Mouse (Mus musculus): ENCODE data around the gene Acot5. TPM values are rescaled to one million over a fixed set of nuclear protein-coding genes. Genes with fewer than 3 reads are reported as not detected.
"Not testable (repeated sequence)": the region's sequence is repeated elsewhere in the genome, so short reads cannot be mapped to it uniquely, and the experiment has no call there.

Acot5 gene
- total RNA-seq, 2 experiments from 2014 or later: 5.1 to 7.0 TPM

DNA sequence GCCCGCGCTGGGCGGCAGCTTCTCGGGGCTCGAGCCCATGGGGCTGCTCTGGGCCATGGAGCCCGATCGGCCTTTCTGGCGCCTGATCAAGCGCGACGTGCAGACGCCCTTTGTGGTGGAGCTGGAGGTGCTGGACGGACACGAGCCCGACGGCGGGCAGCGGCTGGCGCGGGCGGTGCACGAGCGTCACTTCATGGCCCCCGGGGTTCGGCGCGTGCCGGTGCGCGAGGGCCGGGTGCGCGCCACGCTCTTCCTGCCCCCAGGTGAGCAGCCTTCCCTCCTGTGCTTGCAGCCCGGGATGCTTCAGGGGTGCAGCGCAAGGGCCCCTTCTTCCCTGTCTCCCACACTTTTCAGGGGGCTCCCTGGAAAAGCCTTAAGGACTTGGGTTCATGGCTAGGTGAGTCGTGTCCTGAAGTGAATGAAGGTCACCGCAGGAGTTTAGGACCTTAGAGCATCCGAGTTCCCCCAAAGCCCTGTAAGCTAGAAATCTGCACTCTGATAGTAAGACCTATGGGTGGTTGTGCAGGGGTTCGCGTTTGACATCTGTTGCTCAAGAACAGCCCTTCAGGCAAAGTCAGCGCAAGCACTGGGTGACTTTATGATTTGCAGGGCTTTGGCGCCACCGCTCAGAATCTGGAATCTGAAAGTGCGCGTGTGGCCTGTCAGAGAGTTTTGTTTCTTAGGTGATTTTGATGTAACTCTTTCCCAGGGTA, 15.3 kb upstream of the Acot5 start:
- intact Hi-C loops (cut with DNase I): no loop called here
- DNase-seq (ENCODE audit: low spot score in 2 of 2): peak in 1 of 2 experiments; percentile 21

GRCm38 (mm10) chr12:84060946-84061345, 8.2 kb upstream of the Acot5 start:
- intact Hi-C loops (cut with DNase I): loop anchor here (5.0 kb wide), 1 partner anchor 349 kb away; no protein-coding TSS in a partner anchor
- peak in 1 of 2 experiments; percentile 21 for DNase-seq (ENCODE audit: low spot score in 2 of 2)

DNA sequence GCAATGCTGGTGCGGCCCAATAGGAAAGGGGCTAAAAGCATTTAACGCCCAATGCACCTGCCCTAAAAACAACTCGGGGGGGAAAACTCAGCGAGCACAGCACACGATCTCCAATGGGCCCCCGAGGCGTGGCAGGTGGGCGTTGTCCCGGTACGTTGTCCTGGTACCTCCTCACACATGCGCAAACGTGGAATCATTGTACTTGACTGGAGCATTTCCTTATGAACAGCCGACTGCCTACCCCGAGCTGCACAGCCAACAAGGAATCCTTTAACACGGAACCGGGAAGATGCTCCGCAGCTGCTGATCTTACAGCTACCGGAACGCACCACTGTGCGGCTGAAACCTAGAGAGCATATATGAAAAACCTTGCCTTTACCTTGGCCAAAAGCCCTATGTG, 6.8 kb upstream of the Acot5 start:
- intact Hi-C loops (cut with DNase I): loop anchor here (5.0 kb wide), 1 partner anchor 350 kb away; no protein-coding TSS in a partner anchor
- DNase-seq (ENCODE audit: low spot score in 2 of 2): no peak

DNA sequence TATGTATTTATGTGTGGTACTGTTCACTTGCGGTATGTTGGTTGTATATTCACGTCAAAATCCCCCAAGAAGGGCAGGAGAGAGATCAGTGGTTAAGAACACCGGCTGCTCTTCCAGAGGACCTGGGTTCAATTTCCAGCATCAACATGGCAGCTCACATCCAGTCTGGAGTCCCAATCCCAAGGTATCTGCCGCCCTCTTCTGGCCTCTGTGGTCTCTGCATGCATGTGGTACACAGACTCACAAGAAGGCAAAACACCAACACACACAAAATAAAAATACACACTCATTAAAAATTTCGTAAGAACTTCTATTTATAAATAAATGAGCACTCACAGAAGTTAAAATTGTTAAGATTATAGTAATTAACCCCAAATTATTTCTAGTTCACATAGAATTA, 5.9 kb upstream of the Acot5 start:
- DNase-seq (ENCODE audit: low spot score in 2 of 2): no peak
- intact Hi-C loops (cut with DNase I): loop anchor here (5.0 kb wide), 1 partner anchor 351 kb away; no protein-coding TSS in a partner anchor

- DNase-seq (ENCODE audit: low spot score in 2 of 2): no peak
- intact Hi-C loops (cut with DNase I): loop anchor here (5.0 kb wide), 1 partner anchor 352 kb away; no protein-coding TSS in a partner anchor
Observed at GRCm38 (mm10) chr12:84063833-84064232, 5.3 kb upstream of the Acot5 start.

DNA sequence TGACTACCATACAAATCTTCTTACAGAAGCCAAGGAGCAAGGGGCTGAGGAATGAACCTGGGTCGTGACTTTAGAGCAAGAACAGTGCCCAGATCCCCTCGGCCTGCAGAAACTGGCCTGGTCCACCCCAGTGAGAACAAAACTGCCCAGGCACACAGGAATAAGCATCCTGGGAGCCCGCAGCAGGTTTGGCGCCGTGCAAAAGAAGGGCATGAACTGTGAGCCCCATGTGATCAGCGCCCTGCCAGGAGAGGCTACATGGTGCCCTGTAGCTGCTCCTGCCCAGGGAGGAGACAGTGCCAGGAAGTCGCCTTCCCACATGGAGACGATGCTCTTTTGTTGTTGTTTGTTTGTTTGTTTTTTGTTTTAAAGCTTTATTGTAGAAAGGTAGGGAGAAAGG, 4.5 kb upstream of the Acot5 start:
- intact Hi-C loops (cut with DNase I): loop anchor here (5.0 kb wide), 1 partner anchor 352 kb away; no protein-coding TSS in a partner anchor
- no peak for DNase-seq (ENCODE audit: low spot score in 2 of 2)

DNA sequence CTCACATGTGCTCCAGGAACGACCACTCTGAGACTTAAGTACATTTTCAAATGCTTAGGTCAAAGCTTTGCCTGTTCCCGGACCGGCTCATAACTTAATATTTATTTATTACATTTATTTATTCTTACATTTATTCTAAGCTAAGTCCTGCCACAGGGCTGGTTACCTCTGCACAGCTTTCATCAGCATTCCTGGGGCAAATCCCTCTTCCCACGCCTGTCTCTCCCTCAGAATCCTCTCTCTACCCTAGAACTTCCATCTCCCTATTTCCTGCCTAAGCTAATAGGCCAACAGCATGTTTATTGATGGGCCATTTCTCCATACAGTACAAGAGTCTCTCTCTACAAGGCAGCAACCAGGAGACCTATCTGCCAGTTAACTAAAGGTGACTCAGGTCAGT, 1.4 kb upstream of the Acot5 start:
- intact Hi-C loops (cut with DNase I): no loop called here
- no peak for DNase-seq (ENCODE audit: low spot score in 2 of 2)

DNA sequence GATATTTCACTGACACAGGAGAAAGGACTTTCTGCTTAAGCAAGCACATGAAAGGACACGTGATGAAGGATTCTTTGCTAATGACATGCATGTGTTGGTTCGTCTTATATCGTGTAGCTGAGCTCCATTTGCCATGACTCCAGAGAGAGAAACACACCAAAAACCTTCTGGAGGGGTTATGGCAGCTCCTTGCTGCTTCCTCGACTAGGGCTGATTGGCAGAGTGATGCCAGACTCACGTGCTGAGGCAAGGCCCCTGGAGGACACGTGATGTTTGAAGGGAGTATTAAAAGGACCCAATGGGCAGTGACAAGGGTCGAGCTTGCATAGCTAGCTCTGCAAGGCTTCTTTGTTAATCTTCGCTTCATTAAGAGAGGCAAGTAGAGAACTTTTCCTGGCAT, 829 bp upstream of the Acot5 start:
- intact Hi-C loops (cut with DNase I): no loop called here
- no peak for DNase-seq (ENCODE audit: low spot score in 2 of 2)

DNA sequence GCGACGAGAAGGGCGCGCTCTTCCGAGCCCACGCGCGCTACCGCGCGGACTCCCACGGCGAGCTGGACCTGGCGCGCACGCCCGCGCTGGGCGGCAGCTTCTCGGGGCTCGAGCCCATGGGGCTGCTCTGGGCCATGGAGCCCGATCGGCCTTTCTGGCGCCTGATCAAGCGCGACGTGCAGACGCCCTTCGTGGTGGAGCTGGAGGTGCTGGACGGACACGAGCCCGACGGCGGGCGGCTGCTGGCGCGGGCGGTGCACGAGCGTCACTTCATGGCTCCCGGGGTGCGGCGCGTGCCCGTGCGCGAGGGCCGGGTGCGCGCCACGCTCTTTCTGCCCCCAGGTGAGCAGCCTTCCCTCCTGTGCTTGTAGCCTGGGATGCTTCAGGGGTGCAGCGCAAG, 457 bp downstream of the Acot5 start:
- intact Hi-C loops (cut with DNase I): not testable (repeated sequence)

DNA sequence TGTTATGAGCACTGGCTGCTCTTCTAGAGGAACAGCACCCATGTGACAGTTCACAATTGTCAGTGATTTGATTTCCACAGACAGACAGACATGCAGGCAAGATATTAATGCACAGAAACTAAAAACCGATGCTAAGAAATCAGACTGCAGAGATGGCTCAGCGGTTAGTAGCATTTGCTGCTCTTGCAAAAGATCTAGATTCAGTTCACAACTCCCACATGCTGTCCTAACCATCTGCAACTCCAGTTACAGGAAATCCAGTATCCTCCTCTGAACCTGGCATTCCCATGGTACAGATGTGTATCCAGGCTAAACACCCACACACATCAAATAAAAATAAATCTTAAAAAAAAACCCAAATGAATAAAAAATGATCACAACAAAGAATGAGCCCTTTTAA, 2.6 kb downstream of the Acot5 start:
- DNase-seq (ENCODE audit: low spot score in 2 of 2): peak; percentile 45 to 86
- intact Hi-C loops (cut with DNase I): no loop called here

More for the DNA sequence above, 457 bp downstream of the Acot5 start:
- DNase-seq (ENCODE audit: low spot score in 2 of 2): peak; percentile 43 to 50

GRCm38 (mm10) chr12:84077371-84077990, 8.4 kb downstream of the Acot5 start:
- no peak for DNase-seq (ENCODE audit: low spot score in 2 of 2)
- intact Hi-C loops (cut with DNase I): no loop called here

DNA sequence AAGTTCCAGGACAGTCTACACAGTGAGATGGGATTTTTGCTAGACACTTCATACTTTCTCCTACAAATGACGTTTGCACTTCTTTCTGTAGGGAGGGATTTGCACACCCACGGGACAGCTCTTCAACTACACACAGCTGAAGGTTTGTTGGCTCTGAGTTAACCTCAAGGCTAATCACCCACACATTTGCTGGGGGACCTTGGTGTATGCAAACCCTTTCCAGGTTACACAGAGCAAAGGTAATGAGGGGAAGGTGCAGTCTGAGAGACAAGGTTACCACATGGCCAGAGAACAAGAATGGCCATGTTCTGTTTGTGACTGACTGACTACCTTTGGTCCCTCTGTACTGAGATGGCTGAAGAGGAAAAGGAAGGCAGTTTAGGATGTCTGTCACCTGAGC, 14.7 kb downstream of the Acot5 start:
- intact Hi-C loops (cut with DNase I): no loop called here
- no peak for DNase-seq (ENCODE audit: low spot score in 2 of 2)

DNA sequence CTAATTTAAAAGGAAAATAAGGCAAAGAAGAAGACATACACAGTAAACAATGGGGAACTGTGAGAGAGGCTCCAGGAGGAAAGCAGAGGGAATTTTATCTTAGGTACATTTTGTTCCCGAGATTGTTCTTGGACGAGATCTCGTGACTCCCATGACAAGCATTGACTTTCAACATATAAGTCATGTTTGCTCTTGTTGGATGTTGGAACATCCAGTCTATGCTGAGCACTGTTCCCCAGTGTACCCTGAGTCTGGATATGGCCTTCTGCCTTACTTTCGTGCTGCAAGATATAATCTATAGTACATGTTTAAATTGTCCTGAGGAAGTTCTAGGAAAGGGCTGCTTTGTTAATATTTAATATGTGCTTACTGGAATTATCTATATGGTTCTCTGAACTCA, 15.5 kb downstream of the Acot5 start:
- DNase-seq (ENCODE audit: low spot score in 2 of 2): no peak
- intact Hi-C loops (cut with DNase I): no loop called here

DNA sequence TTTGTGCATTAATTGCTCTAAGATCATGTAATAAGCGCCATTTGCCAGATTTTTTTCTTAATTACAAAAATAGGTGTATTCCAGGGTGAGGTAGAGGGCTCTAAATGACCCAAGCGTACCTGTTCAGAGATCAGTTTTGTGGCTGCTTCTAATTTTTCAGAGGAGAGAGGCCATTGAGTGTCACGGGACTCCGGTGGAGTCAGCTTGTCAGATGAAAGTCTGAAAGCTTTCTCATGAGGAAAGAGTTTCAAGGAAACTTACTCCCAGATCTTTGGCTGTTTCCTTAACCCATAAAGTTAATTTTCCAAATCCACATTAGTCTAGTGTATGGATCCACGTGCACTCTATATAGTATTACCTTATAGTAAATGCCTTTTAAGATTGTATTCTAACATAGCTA, 25.5 kb downstream of the Acot5 start:
- DNase-seq (ENCODE audit: low spot score in 2 of 2); intact Hi-C loops (cut with DNase I): not testable (repeated sequence)

GRCm38 (mm10) chr12:84099605-84100004, 30.5 kb downstream of the Acot5 start:
- no peak for DNase-seq (ENCODE audit: low spot score in 2 of 2)
- intact Hi-C loops (cut with DNase I): no loop called here

DNA sequence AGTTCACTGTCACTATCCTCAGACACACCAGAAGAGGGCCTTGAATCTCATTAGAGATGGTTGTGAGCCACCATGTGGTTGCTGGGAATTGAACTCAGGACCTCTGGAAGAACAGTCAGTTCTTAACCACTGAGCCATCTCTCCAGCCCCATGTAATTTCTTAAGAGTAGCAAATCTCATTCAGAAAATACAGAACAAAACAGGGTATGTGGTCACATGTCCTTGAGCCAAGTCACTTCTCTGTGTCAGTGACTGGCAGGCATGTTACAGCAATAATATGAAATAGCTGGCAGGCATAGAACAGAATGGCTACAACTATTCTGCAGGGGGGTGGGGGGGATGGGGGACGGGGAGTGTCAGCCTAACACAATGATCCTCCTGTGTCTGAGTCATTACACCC, 30.9 kb downstream of the Acot5 start:
- intact Hi-C loops (cut with DNase I): no loop called here
- DNase-seq (ENCODE audit: low spot score in 2 of 2): no peak

DNA sequence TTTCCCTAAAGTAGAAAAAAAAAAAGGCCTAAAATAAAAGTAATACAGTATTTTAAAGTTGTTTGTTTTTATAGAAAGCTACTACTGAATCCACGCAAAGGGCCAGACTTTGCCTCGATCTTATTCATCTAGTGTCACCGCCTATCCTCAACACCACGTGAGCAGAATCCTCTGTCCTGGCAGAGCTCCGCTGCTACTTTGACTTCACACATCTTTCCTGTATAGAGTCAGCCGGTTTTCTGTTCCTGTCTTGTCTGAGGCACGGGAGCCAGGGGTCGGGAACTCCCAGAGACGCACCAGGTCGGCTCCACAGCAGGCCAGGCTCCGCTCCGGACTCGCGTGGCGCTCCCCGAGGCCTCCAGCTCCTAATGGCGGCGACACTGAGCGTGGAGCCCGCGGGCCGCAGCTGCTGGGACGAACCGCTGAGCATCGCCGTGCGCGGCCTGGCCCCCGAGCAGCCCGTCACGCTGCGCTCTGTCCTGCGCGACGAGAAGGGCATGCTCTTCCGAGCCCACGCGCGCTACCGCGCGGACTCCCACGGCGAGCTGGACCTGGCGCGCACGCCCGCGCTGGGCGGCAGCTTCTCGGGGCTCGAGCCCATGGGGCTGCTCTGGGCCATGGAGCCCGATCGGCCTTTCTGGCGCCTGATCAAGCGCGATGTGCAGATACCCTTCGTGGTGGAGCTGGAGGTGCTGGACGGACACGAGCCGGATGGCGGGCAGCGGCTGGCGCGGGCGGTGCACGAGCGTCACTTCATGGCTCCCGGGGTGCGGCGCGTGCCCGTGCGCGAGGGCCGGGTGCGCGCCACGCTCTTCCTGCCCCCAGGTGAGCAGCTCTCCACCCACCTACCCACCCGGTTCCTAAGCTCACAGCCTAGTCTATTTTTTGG, 31.7 kb downstream of the Acot5 start, which contains the start of gene Acot6:
Acot6 (plus strand) TSS at position 51 of the 889 bp plus-strand sequence.
- DNase-seq (ENCODE audit: low spot score in 2 of 2): peak; percentile 48 to 57
- intact Hi-C loops (cut with DNase I): not testable (repeated sequence)

GRCm38 (mm10) chr12:84101493-84101845, 32.3 kb downstream of the Acot5 start:
- intact Hi-C loops (cut with DNase I): no loop called here
- DNase-seq (ENCODE audit: low spot score in 2 of 2): no peak

GRCm38 (mm10) chr12:84107012-84107411, 37.9 kb downstream of the Acot5 start:
- intact Hi-C loops (cut with DNase I): no loop called here
- DNase-seq (ENCODE audit: low spot score in 2 of 2): no peak

GRCm38 (mm10) chr12:84107692-84108091, 38.6 kb downstream of the Acot5 start:
- intact Hi-C loops (cut with DNase I): no loop called here
- DNase-seq (ENCODE audit: low spot score in 2 of 2): no peak

Measured in left cerebral cortex, postnatal 25 days (tissue).